Mouse (Mus musculus): ENCODE results near the gene Gpr142.

GRCm38 (mm10) chr11:114771896-114772295 is 26.8 kb upstream of the Gpr142 start:
- TF ChIP-seq CTCF (conservative IDR thresholded peaks at IDR 0.05; ENCODE audit: low read length) (no peak), POU5F1 (IDR thresholded peaks at IDR 0.05; ENCODE audit: borderline replicate concordance, low read length) (no peak)

Data from E14TG2a.4 (cell line).